Mouse (Mus musculus): ENCODE results near the gene 9130230L23Rik. TPM values are rescaled to one million over a fixed set of nuclear protein-coding genes. Genes with fewer than 3 reads are reported as not detected.

The 9130230L23Rik gene
- polyA plus RNA-seq, 1 experiment from 2014 or later: 0.33 TPM

- TF ChIP-seq CTCF (IDR thresholded peaks at IDR 0.05; ENCODE audit: low read depth): no peak
These were observed 27.6 kb upstream of the 9130230L23Rik start for GRCm38 (mm10) chr5:66031699-66032098.

GRCm38 (mm10) chr5:66028232-66028631, 24.1 kb upstream of the 9130230L23Rik start:
- no peak for ATAC-seq (replicated peaks; ENCODE audit: low FRiP score, low read depth)
- H3K9ac ChIP-seq (ENCODE audit: low read depth, low read length): no peak overlapping the region
- no peak overlapping the region for H3K27ac ChIP-seq
- H3K4me3 ChIP-seq (replicated peaks; ENCODE audit: low read depth, low read length): no peak overlapping the region
- 80% methylated on average over 5 of the region's 5 CpGs for WGBS
- H3K9me3 ChIP-seq (replicated peaks; ENCODE audit: low read length): no peaks in the 10 kb centered on the region
- no peaks in the 10 kb centered on the region for H3K27me3 ChIP-seq (ENCODE audit: insufficient read depth, low read length)
- no peak for TF ChIP-seq CTCF (IDR thresholded peaks at IDR 0.05; ENCODE audit: low read depth)
- H3K36me3 ChIP-seq (ENCODE audit: insufficient read depth, low read length): peaks cover 23% of the 10 kb centered on the region; the same call in 1 of the 2 replicates
- H3K4me2 ChIP-seq (ENCODE audit: low read length): no peak overlapping the region
- no peak for DNase-seq (ENCODE audit: low spot score)
- no peaks in the 10 kb centered on the region for H3K4me1 ChIP-seq (replicated peaks; ENCODE audit: insufficient read depth, low read length)

More at GRCm38 (mm10) chr5:66031699-66032098, 27.6 kb upstream of the 9130230L23Rik start:
- Histone ChIP-seq H3K9me3 (replicated peaks; ENCODE audit: low read length) (no peaks in the 10 kb centered on the region), H3K36me3 (ENCODE audit: insufficient read depth, low read length) (peaks cover 4% of the 10 kb centered on the region; the same call in 1 of the 2 replicates), H3K27ac (no peak overlapping the region), H3K27me3 (ENCODE audit: insufficient read depth, low read length) (no peaks in the 10 kb centered on the region), H3K4me1 (replicated peaks; ENCODE audit: insufficient read depth, low read length) (peaks cover 5% of the 10 kb centered on the region; the same call in 1 of the 2 replicates), H3K4me2 (ENCODE audit: low read length) (no peak overlapping the region), H3K9ac (ENCODE audit: low read depth, low read length) (no peak overlapping the region), H3K4me3 (replicated peaks; ENCODE audit: low read depth, low read length) (no peak overlapping the region)
- 75% methylated on average over 5 of the region's 5 CpGs for WGBS
- no peak for ATAC-seq (replicated peaks; ENCODE audit: low FRiP score, low read depth)
- DNase-seq (ENCODE audit: low spot score): no peak

DNA sequence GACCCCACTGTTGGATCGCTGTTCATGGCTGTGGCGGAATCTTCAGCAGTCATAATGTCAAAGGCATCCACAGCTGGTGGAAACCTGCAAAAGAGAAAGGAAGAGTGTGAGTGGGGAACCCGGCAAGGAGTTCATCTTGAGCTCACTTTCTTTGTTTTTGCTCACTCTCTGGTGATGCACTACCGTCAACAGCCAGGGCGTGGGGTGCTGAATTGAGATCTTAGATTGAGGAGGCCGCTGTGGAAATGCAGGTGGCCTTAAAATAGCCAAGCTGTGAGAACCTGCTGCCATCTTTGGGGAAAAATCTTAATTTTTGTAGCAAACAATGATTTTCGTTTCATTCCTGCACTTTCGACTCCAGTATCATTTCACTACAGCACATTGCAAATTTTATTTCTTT, 23.1 kb upstream of the 9130230L23Rik start:
- Histone ChIP-seq H3K4me3 (replicated peaks; ENCODE audit: low read depth, low read length) (no peak overlapping the region), H3K9ac (ENCODE audit: low read depth, low read length) (no peak overlapping the region), H3K27me3 (ENCODE audit: insufficient read depth, low read length) (no peaks in the 10 kb centered on the region), H3K36me3 (ENCODE audit: insufficient read depth, low read length) (peaks cover 23% of the 10 kb centered on the region; the same call in 1 of the 2 replicates), H3K4me1 (replicated peaks; ENCODE audit: insufficient read depth, low read length) (no peaks in the 10 kb centered on the region), H3K4me2 (ENCODE audit: low read length) (no peak overlapping the region), H3K9me3 (replicated peaks; ENCODE audit: low read length) (no peaks in the 10 kb centered on the region), H3K27ac (no peak overlapping the region)
- DNase-seq (ENCODE audit: low spot score) (no peak), ATAC-seq (replicated peaks; ENCODE audit: low FRiP score, low read depth) (no peak)
- WGBS: 96% methylated on average over 8 of the region's 8 CpGs
- TF ChIP-seq CTCF (IDR thresholded peaks at IDR 0.05; ENCODE audit: low read depth): no peak

- Histone ChIP-seq H3K9me3 (replicated peaks; ENCODE audit: low read length) (no peaks in the 10 kb centered on the region), H3K9ac (ENCODE audit: low read depth, low read length) (no peak overlapping the region), H3K4me2 (ENCODE audit: low read length) (no peak overlapping the region), H3K36me3 (ENCODE audit: insufficient read depth, low read length) (peaks cover 23% of the 10 kb centered on the region; the same call in 1 of the 2 replicates), H3K4me3 (replicated peaks; ENCODE audit: low read depth, low read length) (no peak overlapping the region), H3K27ac (no peak overlapping the region), H3K27me3 (ENCODE audit: insufficient read depth, low read length) (no peaks in the 10 kb centered on the region), H3K4me1 (replicated peaks; ENCODE audit: insufficient read depth, low read length) (no peaks in the 10 kb centered on the region)
- ATAC-seq (replicated peaks; ENCODE audit: low FRiP score, low read depth) (no peak), DNase-seq (ENCODE audit: low spot score) (no peak)
- 97% methylated on average over 31 of the region's 31 CpGs for WGBS
- TF ChIP-seq CTCF (IDR thresholded peaks at IDR 0.05; ENCODE audit: low read depth): no peak
These were observed 22.7 kb upstream of the 9130230L23Rik start for GRCm38 (mm10) chr5:66026796-66027195.

DNA sequence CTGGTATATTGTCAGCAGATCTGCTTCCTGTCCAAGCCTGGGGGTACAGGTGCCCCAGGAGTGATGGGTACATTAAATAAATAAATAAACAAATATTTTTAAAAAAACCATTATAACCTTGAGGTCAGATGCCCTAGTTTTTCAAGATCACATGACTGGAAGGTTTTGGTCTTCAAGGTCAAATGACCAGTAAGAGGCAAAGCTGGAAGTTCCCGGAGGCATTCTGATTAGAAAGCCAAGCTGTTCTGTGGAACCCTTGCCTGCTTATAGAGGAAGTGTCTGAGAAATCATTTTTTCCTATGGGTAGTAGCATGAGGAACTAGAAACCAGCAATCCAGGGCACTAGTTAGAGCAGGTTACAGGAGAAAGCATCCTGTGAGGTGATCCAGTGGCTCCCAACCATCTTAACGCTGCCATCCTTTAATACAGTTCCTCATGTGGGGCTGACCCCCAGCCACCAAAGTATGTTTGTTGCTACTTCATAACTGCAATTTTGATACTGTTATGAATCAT, 11.4 kb upstream of the 9130230L23Rik start:
- Histone ChIP-seq H3K9me3 (replicated peaks; ENCODE audit: low read length) (no peaks in the 10 kb centered on the region), H3K4me1 (replicated peaks; ENCODE audit: insufficient read depth, low read length) (no peaks in the 10 kb centered on the region), H3K36me3 (ENCODE audit: insufficient read depth, low read length) (no peaks in the 10 kb centered on the region), H3K4me2 (ENCODE audit: low read length) (no peak overlapping the region), H3K9ac (ENCODE audit: low read depth, low read length) (no peak overlapping the region), H3K27ac (peak overlapping the region; percentile 61), H3K4me3 (replicated peaks; ENCODE audit: low read depth, low read length) (no peak overlapping the region), H3K27me3 (ENCODE audit: insufficient read depth, low read length) (no peaks in the 10 kb centered on the region)
- TF ChIP-seq CTCF (IDR thresholded peaks at IDR 0.05; ENCODE audit: low read depth): no peak
- DNase-seq (ENCODE audit: low spot score): no peak
- no peak for ATAC-seq (replicated peaks; ENCODE audit: low FRiP score, low read depth)
- WGBS: 91% methylated on average over 2 of the region's 2 CpGs

- no peaks in the 10 kb centered on the region for H3K9me3 ChIP-seq (replicated peaks; ENCODE audit: low read length)
- no peak for TF ChIP-seq CTCF (IDR thresholded peaks at IDR 0.05; ENCODE audit: low read depth)
- peak; percentile 85 for ATAC-seq (replicated peaks; ENCODE audit: low FRiP score, low read depth)
- no peaks in the 10 kb centered on the region for H3K27me3 ChIP-seq (ENCODE audit: insufficient read depth, low read length)
- H3K4me1 ChIP-seq (replicated peaks; ENCODE audit: insufficient read depth, low read length): no peaks in the 10 kb centered on the region
- WGBS: 60% methylated on average over 2 of the region's 2 CpGs
- no peak overlapping the region for H3K4me2 ChIP-seq (ENCODE audit: low read length)
- no peak overlapping the region for H3K9ac ChIP-seq (ENCODE audit: low read depth, low read length)
- H3K36me3 ChIP-seq (ENCODE audit: insufficient read depth, low read length): no peaks in the 10 kb centered on the region
- peak overlapping the region; percentile 72 for H3K27ac ChIP-seq
- H3K4me3 ChIP-seq (replicated peaks; ENCODE audit: low read depth, low read length): no peak overlapping the region
- peak; percentile 47 for DNase-seq (ENCODE audit: low spot score)
These were observed 10.4 kb upstream of the 9130230L23Rik start for GRCm38 (mm10) chr5:66014437-66014836.

DNA sequence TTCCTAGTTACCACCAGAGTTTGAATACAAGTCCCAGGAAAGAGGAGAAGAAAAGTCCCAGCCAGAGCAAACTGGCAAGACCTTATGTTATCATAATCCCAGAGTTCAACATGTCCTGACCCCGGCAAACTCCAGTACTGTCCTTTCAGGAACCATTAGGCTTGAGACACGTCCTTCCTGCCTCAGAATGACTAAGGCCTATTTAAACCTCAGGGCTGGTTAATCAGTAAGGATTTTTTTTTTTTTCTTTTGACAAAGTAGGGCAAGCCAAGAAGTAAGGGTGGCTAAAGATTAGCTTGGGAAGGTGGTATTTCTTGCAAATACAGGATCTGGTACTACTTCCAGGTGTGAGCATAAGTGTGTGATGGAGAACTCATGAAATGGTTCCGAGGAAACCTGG, 9.9 kb upstream of the 9130230L23Rik start:
- no peaks in the 10 kb centered on the region for H3K4me1 ChIP-seq (replicated peaks; ENCODE audit: insufficient read depth, low read length)
- 60% methylated on average over 3 of the region's 3 CpGs for WGBS
- H3K4me2 ChIP-seq (ENCODE audit: low read length): no peak overlapping the region
- no peaks in the 10 kb centered on the region for H3K27me3 ChIP-seq (ENCODE audit: insufficient read depth, low read length)
- peak overlapping the region; percentile 72 for H3K27ac ChIP-seq
- H3K4me3 ChIP-seq (replicated peaks; ENCODE audit: low read depth, low read length): no peak overlapping the region
- DNase-seq (ENCODE audit: low spot score) (peak; percentile 43), ATAC-seq (replicated peaks; ENCODE audit: low FRiP score, low read depth) (peak; percentile 81)
- TF ChIP-seq CTCF (IDR thresholded peaks at IDR 0.05; ENCODE audit: low read depth): no peak
- H3K36me3 ChIP-seq (ENCODE audit: insufficient read depth, low read length): no peaks in the 10 kb centered on the region
- no peaks in the 10 kb centered on the region for H3K9me3 ChIP-seq (replicated peaks; ENCODE audit: low read length)
- no peak overlapping the region for H3K9ac ChIP-seq (ENCODE audit: low read depth, low read length)

Data from kidney, postnatal 0 days (tissue).